Mouse (Mus musculus) bone marrow macrophage, adult 2 months (primary cell): Measurements from ENCODE around the gene Sgk1. TPM values are rescaled to one million over a fixed set of nuclear protein-coding genes. Genes with fewer than 3 reads are reported as not detected.

Source experiments
- H3K27ac ChIP-seq: 2 replicates; pipeline ENCODE4 v1.5.1; 2012; ENCODE audit warnings: low read depth, low read length; ENCODE audit not compliant: insufficient read depth
- H3K4me1 ChIP-seq: 2 replicates; pipeline ENCODE4 v1.6.1; 2012; ENCODE audit warnings: low read length; ENCODE audit not compliant: control insufficient read depth, insufficient read depth
- H3K4me3 ChIP-seq: 2 replicates; pipeline ENCODE4 v1.5.1; 2012; ENCODE audit warnings: mild to moderate bottlenecking, low read length, moderate library complexity; ENCODE audit not compliant: insufficient read depth
- CTCF ChIP-seq: IDR thresholded peaks from 2 replicates; pipeline ENCODE4 v1.5.1; 2012; ENCODE audit warnings: low read depth, mild to moderate bottlenecking, low read length, moderate library complexity
- POLR2A ChIP-seq: IDR thresholded peaks from 2 replicates; pipeline ENCODE4 v1.6.1; 2012; ENCODE audit warnings: mild to moderate bottlenecking, low read depth, low read length, borderline replicate concordance
- polyA plus RNA-seq: library from polyadenylated mRNA; stranded (reverse); fragments of >200 nt; gene quantifications from 2 replicates; pipeline ENCODE4 v1.2.4, GENCODE M21; 2012; ENCODE audit not compliant: missing spikeins, insufficient read depth, insufficient read length

Gene Sgk1
- polyA plus RNA-seq, 1 experiment = 80.9 TPM

DNA sequence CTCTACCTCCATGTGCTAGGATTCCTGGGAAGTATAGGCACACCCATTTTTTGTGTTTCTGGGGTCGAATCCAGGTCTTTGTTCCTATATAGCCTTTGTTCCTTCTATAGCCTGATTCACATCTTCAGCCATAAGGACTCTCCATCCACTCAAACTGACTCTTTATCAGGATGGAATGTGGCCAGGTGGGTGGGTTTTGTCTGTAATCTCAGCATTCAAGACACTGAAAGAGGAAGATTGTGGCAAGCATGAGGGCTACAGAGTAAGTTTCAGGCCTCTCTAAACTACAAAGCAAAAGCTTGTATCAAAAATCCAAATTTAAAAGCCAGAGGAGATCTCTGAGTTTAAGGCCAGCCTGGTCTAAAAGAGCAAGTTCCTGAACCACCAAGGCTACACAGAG lies 63.2 kb downstream of the Sgk1 start:
- Histone ChIP-seq H3K4me1 (peaks cover 20% of the 10 kb centered on the region), H3K27ac (peak overlapping the region; percentile 31; the same call in 1 of the 2 replicates), H3K4me3 (no peak overlapping the region)
- no peak for TF ChIP-seq POLR2A
- no peak for TF ChIP-seq CTCF

DNA sequence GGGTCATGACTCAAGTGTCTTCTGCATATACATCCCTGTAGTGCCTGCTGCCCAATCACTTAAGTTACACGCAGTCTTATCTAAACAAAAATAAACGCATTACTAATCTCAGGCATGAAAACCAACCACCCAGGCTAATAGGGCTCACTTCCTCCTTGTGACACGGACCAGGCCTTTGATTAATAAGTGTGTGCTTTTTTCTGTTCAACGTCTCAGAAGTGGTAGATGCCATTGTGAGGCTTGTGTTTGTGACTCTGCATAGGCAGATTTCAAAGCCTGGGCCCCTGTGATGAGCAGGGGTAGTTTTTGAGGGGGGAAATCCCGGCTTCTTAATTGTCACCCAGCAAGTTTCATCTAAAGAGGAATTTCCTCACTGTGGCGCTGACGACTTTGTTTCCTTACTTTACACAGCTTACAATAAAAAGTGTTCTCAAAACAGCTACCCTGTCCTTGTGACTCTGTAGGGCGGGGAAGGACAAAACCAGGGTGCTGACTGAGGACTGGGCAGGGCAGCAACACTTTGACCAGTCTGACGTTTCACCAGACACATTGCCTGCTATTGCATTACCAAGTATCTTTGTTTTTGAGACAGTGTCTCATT lies 64.9 kb downstream of the Sgk1 start:
- Histone ChIP-seq H3K27ac (peak overlapping the region; percentile 91), H3K4me3 (no peak overlapping the region), H3K4me1 (peaks cover 20% of the 10 kb centered on the region)
- no peak for TF ChIP-seq CTCF

DNA sequence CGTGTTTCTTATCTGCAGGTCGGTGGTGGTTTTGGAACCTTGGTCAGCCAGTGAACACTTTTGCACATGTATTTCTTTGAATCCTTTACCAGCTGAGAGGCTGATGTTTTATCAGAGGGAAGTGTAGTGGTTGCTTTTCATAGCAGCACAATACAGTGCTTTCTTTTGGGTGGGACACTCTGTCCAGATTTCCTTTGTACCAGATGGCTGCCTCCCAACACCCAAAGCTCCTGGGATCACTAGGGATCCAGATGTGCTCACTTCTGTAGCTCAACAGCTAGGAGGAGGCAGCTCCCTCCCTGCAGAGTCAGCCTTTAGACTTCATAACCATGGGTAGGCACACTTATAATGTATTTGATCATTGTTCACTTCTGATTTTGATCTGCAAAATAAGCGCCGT lies 70.5 kb downstream of the Sgk1 start:
- Histone ChIP-seq H3K4me1 (no peaks in the 10 kb centered on the region), H3K4me3 (no peak overlapping the region), H3K27ac (no peak overlapping the region)
- TF ChIP-seq CTCF (no peak), POLR2A (no peak)

GRCm38 (mm10) chr10:21961111-21961510 lies 79.1 kb downstream of the Sgk1 start:
- Histone ChIP-seq H3K4me1 (no peaks in the 10 kb centered on the region), H3K27ac (no peak overlapping the region), H3K4me3 (no peak overlapping the region)
- TF ChIP-seq CTCF (no peak), POLR2A (no peak)

GRCm38 (mm10) chr10:21963005-21963404 lies 81.0 kb downstream of the Sgk1 start:
- Histone ChIP-seq H3K27ac (no peak overlapping the region), H3K4me3 (no peak overlapping the region), H3K4me1 (no peaks in the 10 kb centered on the region)
- TF ChIP-seq POLR2A (no peak), CTCF (no peak)

GRCm38 (mm10) chr10:21973676-21974075 lies 91.7 kb downstream of the Sgk1 start:
- TF ChIP-seq CTCF (no peak), POLR2A (no peak)
- H3K27ac ChIP-seq = no peak overlapping the region
- H3K4me1 ChIP-seq = peaks cover 20% of the 10 kb centered on the region
- H3K4me3 ChIP-seq = no peak overlapping the region

DNA sequence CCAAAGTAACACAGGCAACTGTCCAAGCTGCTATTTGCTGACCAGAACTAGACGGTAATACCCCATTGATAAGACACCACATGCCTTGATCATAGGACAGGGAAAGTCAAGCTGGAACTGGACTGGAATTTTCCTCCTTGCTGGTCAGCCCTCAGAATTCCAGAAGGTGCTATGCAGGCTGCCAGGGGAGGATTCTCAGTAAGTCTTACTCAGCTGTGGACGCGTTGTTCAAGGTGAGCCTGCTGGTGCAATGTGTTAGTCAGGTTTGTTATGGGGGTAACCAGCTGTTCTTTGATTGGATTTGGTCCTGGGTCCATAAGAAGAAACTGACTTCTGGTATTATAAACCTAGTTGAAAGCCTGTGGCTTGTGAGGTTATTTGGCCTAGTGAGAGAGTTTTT lies 92.8 kb downstream of the Sgk1 start:
- TF ChIP-seq POLR2A (no peak), CTCF (no peak)
- no peak overlapping the region for H3K27ac ChIP-seq
- H3K4me3 ChIP-seq = no peak overlapping the region
- H3K4me1 ChIP-seq = peaks cover 20% of the 10 kb centered on the region

DNA sequence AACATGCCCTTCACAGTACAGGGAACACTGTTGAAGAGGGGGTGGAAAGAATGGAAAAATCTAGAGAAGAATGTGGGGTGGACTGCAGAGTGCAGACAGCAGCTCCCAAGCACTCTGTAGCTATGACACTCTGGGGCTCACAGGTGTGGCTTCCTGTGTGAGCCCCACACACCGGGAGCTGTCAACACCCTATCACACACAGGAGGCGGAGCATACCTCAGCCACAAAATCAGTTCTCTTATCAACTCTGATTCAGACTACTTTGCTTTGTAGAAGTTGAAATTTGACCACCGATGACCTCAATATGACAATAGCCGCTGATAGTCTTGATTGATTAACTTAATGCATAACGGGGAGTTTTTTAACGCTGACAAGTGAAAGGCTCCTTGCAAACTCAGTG lies 93.4 kb downstream of the Sgk1 start:
- Histone ChIP-seq H3K4me3 (no peak overlapping the region), H3K4me1 (peaks cover 20% of the 10 kb centered on the region), H3K27ac (no peak overlapping the region)
- no peak for TF ChIP-seq POLR2A
- TF ChIP-seq CTCF = no peak

DNA sequence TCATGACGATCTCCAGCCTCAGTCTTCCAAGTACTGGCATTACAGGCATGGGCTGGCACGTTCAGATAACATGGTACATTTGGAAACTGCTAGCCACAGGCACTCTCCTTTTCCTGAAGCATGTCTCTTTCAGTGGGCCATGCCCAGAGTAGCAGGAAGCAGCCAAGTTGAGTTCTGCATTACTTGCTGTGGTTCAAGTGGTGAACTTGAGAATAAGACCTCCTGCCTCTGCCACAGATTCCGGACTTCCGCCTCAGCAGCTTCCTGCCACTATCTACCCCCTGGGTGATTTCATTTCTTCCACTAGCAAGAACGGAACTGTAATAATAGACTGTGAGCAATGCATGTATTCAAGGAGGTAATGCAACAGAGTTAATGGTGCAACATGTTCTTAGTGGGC lies 94.3 kb downstream of the Sgk1 start:
- TF ChIP-seq CTCF (no peak), POLR2A (no peak)
- H3K27ac ChIP-seq = peak overlapping the region; percentile 87
- H3K4me1 ChIP-seq = peaks cover 20% of the 10 kb centered on the region
- H3K4me3 ChIP-seq = no peak overlapping the region

GRCm38 (mm10) chr10:21978421-21978820 lies 96.4 kb downstream of the Sgk1 start:
- TF ChIP-seq POLR2A (no peak), CTCF (no peak)

More at GRCm38 (mm10) chr10:21978421-21978820, 96.4 kb downstream of the Sgk1 start:
- Histone ChIP-seq H3K4me3 (no peak overlapping the region), H3K4me1 (peaks cover 18% of the 10 kb centered on the region), H3K27ac (no peak overlapping the region)
